Mouse (Mus musculus) urinary bladder, postnatal 14 days (tissue): ENCODE measurements around the gene Zc2hc1c.
"Not testable (repeated sequence)": the region's sequence is repeated elsewhere in the genome, so short reads cannot be mapped to it uniquely, and the experiment has no call there.

Experiments used
- DNase-seq: peaks from one replicate; pipeline ENCODE4 v3.0.0; 2021; ENCODE audit warnings: low spot score

Gene Zc2hc1c

GRCm38 (mm10) chr12:85288486-85289156 is at the start of gene Zc2hc1c:
Gene Zc2hc1c (plus strand): TSS chr12:85288591.
- DNase-seq = peak; percentile 91

- no peak for DNase-seq
These were observed 36.3 kb upstream of the Zc2hc1c start for GRCm38 (mm10) chr12:85252083-85252482.

GRCm38 (mm10) chr12:85256074-85256751 is 32.2 kb upstream of the Zc2hc1c start:
- no peak for DNase-seq

- no peak for DNase-seq
These were observed 31.3 kb upstream of the Zc2hc1c start for GRCm38 (mm10) chr12:85257008-85257639.

GRCm38 (mm10) chr12:85262489-85262888 is 25.9 kb upstream of the Zc2hc1c start:
- no peak for DNase-seq

GRCm38 (mm10) chr12:85263190-85263589 is 25.2 kb upstream of the Zc2hc1c start:
- no peak for DNase-seq

GRCm38 (mm10) chr12:85264531-85264930 is 23.9 kb upstream of the Zc2hc1c start:
- no peak for DNase-seq

GRCm38 (mm10) chr12:85264940-85265339 is 23.5 kb upstream of the Zc2hc1c start:
- DNase-seq = no peak

- DNase-seq = no peak
These were observed 22.1 kb upstream of the Zc2hc1c start for GRCm38 (mm10) chr12:85266248-85266647.

- no peak for DNase-seq
These were observed 18.6 kb upstream of the Zc2hc1c start for GRCm38 (mm10) chr12:85269821-85270220.

GRCm38 (mm10) chr12:85270319-85270718 is 18.1 kb upstream of the Zc2hc1c start, which contains the start of gene Mlh3:
Gene Mlh3 (minus strand): TSS chr12:85270599.
- peak; percentile 87 for DNase-seq

- DNase-seq = no peak
These were observed 17.1 kb upstream of the Zc2hc1c start for GRCm38 (mm10) chr12:85271132-85271842.

- no peak for DNase-seq
These were observed 16.6 kb upstream of the Zc2hc1c start for GRCm38 (mm10) chr12:85271843-85272206.

GRCm38 (mm10) chr12:85273508-85273907 is 14.9 kb upstream of the Zc2hc1c start:
- peak; percentile 37 for DNase-seq

GRCm38 (mm10) chr12:85276273-85276672 is 12.1 kb upstream of the Zc2hc1c start:
- DNase-seq = no peak

- DNase-seq = no peak
These were observed 9.5 kb upstream of the Zc2hc1c start for GRCm38 (mm10) chr12:85278919-85279318.

GRCm38 (mm10) chr12:85279396-85280080 is 8.9 kb upstream of the Zc2hc1c start:
- no peak for DNase-seq

GRCm38 (mm10) chr12:85280105-85280844 is 8.1 kb upstream of the Zc2hc1c start:
- DNase-seq = peak; percentile 98

- DNase-seq = no peak
These were observed 7.3 kb upstream of the Zc2hc1c start for GRCm38 (mm10) chr12:85280845-85281651.

- DNase-seq = not testable (repeated sequence)
These were observed 6.6 kb upstream of the Zc2hc1c start for GRCm38 (mm10) chr12:85281756-85282155.
